Mouse (Mus musculus) stomach, postnatal 0 days (tissue): Measurements from ENCODE around the gene Olfml2a.
"Not testable (repeated sequence)": the region's sequence is repeated elsewhere in the genome, so short reads cannot be mapped to it uniquely, and the experiment has no call there.

Experiments
- CTCF ChIP-seq: IDR thresholded peaks from 2 replicates; pipeline ENCODE4 v1.5.1; 2016; ENCODE audit warnings: antibody characterized with exemption, low read depth, mild to moderate bottlenecking, moderate library complexity
- EP300 ChIP-seq: optimal IDR thresholded peaks from 2 replicates; pipeline ENCODE3; 2016; ENCODE audit warnings: antibody characterized with exemption

GRCm38 (mm10) chr2:39010144-39010543 lies 78.4 kb downstream of the Olfml2a start:
- not testable (repeated sequence) for TF ChIP-seq CTCF, EP300
